Mouse (Mus musculus) cerebellum, adult 2 months (tissue): Measurements from ENCODE around the gene Cog2.

Experiments used
- CTCF ChIP-seq: fragments of 200-500 bp; IDR thresholded peaks from 2 replicates; pipeline ENCODE4 v1.5.1; 2011; ENCODE audit warnings: low read depth, mild to moderate bottlenecking, control low read depth, low read length, moderate library complexity, borderline replicate concordance; ENCODE audit not compliant: insufficient read depth
- POLR2A ChIP-seq: fragments of 200-500 bp; IDR thresholded peaks from 2 replicates; pipeline ENCODE4 v1.6.1; 2011; ENCODE audit warnings: low read length, control low read depth, borderline replicate concordance; ENCODE audit not compliant: insufficient read depth

DNA sequence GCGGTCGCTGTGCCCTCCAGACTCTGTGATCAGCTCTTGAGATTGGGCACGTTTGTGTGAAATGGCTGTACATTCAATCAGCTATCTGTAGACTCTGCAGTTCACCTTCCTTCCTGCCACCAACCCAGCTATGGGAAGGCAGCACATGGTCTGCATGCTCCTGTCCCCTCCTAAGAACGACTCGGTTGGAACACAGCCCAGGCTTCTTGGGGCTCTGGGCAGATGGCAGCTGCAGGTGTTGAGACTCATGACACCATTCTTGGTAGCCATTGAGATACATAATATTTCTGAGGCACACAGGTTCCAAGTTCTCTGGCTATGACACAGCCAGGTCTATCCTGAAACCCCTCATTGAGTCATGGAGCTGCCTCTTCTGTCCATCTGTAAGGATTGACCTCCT, 22.7 kb downstream of the Cog2 start:
- TF ChIP-seq CTCF = no peak
- no peak for TF ChIP-seq POLR2A
